Mouse (Mus musculus) R1 (cell line): ENCODE measurements around the gene Mad2l1bp.

Experiments used
- DNase-seq: peaks from one replicate; pipeline ENCODE4 v3.0.0-alpha.2; 2018; ENCODE audit warnings: low read depth, low spot score

Gene Mad2l1bp

DNA sequence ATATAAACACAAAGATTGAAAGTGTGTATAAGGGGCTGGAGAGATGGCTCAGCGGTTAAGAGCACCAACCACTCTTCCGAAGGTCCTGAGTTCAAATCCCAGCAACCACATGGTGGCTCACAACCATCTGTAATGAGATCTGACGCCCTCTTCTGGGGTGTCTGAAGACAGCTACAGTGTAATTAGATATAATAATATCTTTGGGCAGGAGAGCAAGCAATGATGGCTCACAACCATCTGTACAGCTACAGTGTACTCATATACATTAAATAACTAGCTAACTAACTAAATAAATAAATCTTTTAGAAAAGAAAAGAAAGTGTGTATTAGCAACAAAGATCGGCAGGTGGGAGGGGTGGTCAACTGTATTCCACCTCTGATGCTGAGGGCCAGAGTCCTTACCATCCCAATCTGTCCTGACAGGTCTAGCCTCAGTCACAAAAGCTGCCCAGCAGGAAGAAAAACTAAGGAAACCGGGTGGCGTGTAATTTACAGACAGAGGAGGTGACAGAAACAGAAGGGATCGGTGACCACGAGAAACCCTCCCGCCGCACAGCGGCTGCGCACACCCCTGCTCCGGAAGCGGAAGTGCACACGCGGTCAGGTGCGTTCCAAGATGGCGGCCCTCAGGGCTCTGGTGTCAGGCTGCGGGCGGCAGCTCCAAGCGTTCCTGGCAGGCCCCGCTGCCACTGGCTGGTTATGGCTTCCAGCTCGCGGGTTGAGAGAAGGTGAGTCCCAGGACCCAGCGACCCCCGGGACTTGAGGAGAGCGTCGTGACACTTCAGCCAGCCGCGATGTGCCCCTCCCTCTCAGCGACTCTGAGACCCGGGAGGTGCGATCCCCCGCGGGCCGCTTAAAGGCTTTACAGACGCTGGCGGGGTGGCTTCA is 42.7 kb downstream of the Mad2l1bp start, which contains the start of gene Mrps18a:
TSS of gene Mrps18a (plus strand) at position 585 of the 888 bp plus-strand sequence.
- DNase-seq: peak; percentile 86

DNA sequence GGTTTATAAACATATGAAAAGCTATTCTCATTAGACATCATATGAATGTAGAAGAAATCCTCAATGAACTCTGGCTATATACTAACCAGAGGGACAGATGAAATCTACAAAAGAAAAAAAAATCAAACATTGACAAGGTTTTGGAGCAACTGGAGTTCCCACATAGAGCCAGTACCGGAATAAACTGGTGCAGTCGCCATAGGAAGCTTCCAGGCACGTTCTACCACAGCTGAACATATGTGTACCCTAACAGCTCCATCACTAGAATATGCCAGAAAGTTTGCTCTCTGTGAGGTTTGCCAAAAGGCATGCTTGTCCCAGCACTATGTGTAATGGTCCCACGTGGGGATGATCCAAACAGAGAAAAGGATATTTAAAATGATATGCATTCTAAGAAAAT is 45.1 kb downstream of the Mad2l1bp start:
- no peak for DNase-seq

DNA sequence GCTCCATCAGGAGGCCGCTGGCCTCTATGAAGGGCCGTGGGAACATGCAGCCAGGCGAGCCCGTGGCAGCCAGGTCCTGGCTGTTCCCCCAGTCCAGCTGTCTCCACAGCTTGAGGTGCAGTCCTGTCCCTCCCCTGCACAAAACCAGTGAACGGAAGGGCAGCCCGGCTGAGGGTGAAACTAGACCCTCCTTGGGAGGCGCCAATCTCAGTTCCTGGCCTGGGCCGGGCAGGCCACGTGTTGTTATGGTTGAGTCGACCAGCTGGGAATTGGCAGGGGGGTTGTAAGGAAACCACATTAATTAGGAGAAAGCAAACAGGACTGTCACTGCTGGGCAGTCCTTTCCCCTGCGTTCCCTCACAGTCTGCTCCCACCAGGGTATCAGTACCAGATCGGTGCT is 48.9 kb downstream of the Mad2l1bp start:
- DNase-seq: peak; percentile 20

DNA sequence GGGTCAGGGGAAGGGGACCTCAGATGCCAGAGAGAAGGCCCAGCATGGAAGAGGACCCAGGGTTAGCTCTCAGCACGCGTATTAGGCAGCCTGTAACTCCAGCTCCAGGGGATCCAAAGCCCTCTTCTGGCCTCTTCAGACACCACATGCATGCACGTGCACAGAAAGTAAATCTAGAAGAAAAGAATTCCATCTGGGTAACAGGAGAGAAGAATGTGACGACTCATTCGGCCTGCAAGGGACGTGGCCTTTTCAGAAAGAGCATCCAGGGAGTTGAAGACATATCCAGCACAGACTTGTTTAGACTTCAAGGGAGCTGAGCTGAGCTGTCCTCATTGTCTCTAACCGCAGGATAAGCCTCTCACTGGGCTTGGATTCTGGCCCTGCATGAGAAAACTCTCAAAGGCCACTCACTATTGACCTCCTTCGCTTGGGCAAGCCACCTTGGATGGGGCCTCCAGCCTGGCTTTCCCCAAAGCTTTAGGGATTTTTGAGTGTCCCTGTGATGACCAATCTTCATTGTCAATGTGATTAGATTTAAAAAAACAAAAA is 50.7 kb downstream of the Mad2l1bp start:
- peak; percentile 22 for DNase-seq

DNA sequence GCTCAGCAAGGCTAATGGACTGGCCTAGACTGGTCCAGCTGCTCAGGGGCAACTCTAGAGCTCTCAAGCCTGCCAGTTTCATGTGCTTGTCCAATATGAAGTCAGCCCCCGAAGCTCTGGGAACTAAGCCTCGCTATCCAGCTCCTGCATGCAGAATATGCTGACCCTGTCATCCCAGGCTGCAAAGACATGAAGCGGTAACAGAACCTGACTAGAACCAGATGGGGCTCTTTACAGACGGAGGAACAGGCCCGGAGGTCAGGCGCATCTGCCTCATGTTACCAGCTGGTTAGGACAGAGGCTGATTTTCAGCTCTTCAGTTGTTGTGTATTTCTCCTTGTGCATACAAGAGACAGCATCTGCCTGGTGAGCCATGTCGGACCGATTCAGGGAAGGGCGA is 51.4 kb downstream of the Mad2l1bp start:
- no peak for DNase-seq

DNA sequence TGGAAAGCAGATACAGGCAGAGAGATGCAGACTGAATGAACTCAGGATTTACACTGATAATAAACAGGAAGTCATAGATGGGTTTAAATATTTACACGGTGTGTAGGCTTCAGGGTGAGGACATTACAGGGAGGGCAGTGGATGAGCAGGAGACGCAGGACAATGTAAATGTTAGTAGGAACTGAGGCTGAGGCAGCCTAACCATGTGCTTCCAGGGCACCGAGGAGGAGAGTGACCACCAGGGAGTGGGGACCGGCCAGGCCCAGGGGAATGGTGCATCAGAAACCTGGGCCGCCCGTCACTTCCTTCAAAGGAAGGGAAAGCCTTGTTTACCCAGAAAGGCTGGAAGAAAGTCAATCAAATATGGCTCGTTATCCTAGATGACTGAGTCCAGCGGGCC is 54.8 kb downstream of the Mad2l1bp start:
- DNase-seq: no peak
